Mouse (Mus musculus): ENCODE measurements at regions not wholly inside any gene's neighbourhood (a gene's known extent, or its start where the extent isn't known, plus 50 kb on each side); places are given as distances from the start of the nearest gene placed in this dataset.

DNA sequence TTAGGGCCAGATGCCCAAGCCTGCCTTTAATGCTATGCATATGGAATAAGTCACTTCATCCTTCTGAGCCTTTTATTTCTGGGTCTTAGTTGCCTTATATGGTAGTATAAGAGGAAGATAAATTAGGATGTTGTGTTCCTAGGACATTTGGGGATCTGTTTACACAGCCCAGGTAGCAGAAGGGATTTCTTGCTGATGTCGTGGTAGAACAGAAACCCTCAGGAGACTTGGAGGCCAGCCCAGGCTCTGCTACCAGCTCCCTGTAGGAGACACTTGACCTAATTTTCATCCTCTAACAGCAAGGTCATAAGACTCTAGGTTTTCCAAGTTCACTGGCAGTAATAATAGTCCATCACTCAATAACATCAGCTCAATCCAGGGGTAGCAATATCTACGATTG is 399.7 kb downstream of the Tns1 start:
- no peak for TF ChIP-seq GATA1 (IDR thresholded peaks at IDR 0.05; ENCODE audit: borderline replicate concordance, low read length)
- no peak for TF ChIP-seq CTCF (IDR thresholded peaks at IDR 0.05; ENCODE audit: low read depth, low read length)
- no peak for TF ChIP-seq POLR2AphosphoS5 (IDR thresholded peaks at IDR 0.05; ENCODE audit: insufficient replicate concordance, low read depth, low read length)
- TF ChIP-seq GATA2 (IDR thresholded peaks at IDR 0.05; ENCODE audit: borderline replicate concordance, low read depth, low read length): no peak
